Mouse (Mus musculus): Measurements from ENCODE around the gene Meaf6. TPM values are rescaled to one million over a fixed set of nuclear protein-coding genes. Genes with fewer than 3 reads are reported as not detected.

The Meaf6 gene
- 152 and 168 TPM in 2 replicates for polyA plus RNA-seq (2015; fragmentation: Nextera tagmentation; extraction: Ambion mirVana)

GRCm38 (mm10) chr4:125084403-125085345 lies at the start of gene Meaf6:
Gene Meaf6, plus strand, starts transcription at chr4:125085134.
- ATAC-seq (replicated peaks): peak; percentile 91
- Histone ChIP-seq H3K9me3 (no peaks in the 10 kb centered on the region), H3K4me2 (peak within 1 kb of the TSS; percentile 77), H3K36me3 (replicated peaks) (peaks cover 18% of the 10 kb centered on the region), H3K27me3 (replicated peaks) (no peaks in the 10 kb centered on the region), H3K9ac (peak within 1 kb of the TSS; percentile 85), H3K4me3 (peak within 1 kb of the TSS; percentile 91), H3K27ac (peak within 1 kb of the TSS; percentile 99), H3K4me1 (peaks cover 28% of the 10 kb centered on the region)
- 1% methylated on average over 63 of the region's 63 CpGs for WGBS

GRCm38 (mm10) chr4:125044454-125044853 lies 40.5 kb upstream of the Meaf6 start:
- no peak for ATAC-seq (replicated peaks)
- WGBS: 86% methylated on average over 7 of the region's 7 CpGs
- no peak overlapping the region for H3K4me3 ChIP-seq

GRCm38 (mm10) chr4:125055385-125055784 lies 29.5 kb upstream of the Meaf6 start:
- Histone ChIP-seq H3K4me2 (no peak overlapping the region), H3K4me1 (peaks cover 4% of the 10 kb centered on the region; the same call in 1 of the 2 replicates), H3K27ac (no peak overlapping the region), H3K9ac (no peak overlapping the region), H3K4me3 (no peak overlapping the region), H3K9me3 (no peaks in the 10 kb centered on the region), H3K27me3 (replicated peaks) (no peaks in the 10 kb centered on the region), H3K36me3 (replicated peaks) (peaks cover 43% of the 10 kb centered on the region; the same call in 1 of the 2 replicates)
- WGBS: 92% methylated on average over 9 of the region's 9 CpGs
- no peak for ATAC-seq (replicated peaks)

More at GRCm38 (mm10) chr4:125044454-125044853, 40.5 kb upstream of the Meaf6 start:
- H3K9ac ChIP-seq: no peak overlapping the region
- peaks cover 70% of the 10 kb centered on the region for H3K36me3 ChIP-seq (replicated peaks)
- no peak overlapping the region for H3K4me2 ChIP-seq
- H3K9me3 ChIP-seq: no peaks in the 10 kb centered on the region
- H3K4me1 ChIP-seq: no peaks in the 10 kb centered on the region
- H3K27ac ChIP-seq: no peak overlapping the region
- H3K27me3 ChIP-seq (replicated peaks): no peaks in the 10 kb centered on the region

- WGBS: 82% methylated on average over 4 of the region's 4 CpGs
- H3K27ac ChIP-seq: no peak overlapping the region
Observed at GRCm38 (mm10) chr4:125056476-125056875, 28.5 kb upstream of the Meaf6 start.

GRCm38 (mm10) chr4:125057273-125057672 lies 27.7 kb upstream of the Meaf6 start:
- ATAC-seq (replicated peaks): no peak
- Histone ChIP-seq H3K27me3 (replicated peaks) (no peaks in the 10 kb centered on the region), H3K4me1 (peaks cover 4% of the 10 kb centered on the region; the same call in 1 of the 2 replicates), H3K27ac (no peak overlapping the region), H3K4me3 (no peak overlapping the region), H3K9ac (no peak overlapping the region), H3K9me3 (no peaks in the 10 kb centered on the region), H3K4me2 (no peak overlapping the region), H3K36me3 (replicated peaks) (peaks cover 32% of the 10 kb centered on the region; the same call in 1 of the 2 replicates)
- 63% methylated on average over 3 of the region's 3 CpGs for WGBS

More at GRCm38 (mm10) chr4:125056476-125056875, 28.5 kb upstream of the Meaf6 start:
- ATAC-seq (replicated peaks): no peak
- no peak overlapping the region for H3K4me3 ChIP-seq
- peaks cover 4% of the 10 kb centered on the region; the same call in 1 of the 2 replicates for H3K4me1 ChIP-seq
- H3K4me2 ChIP-seq: no peak overlapping the region
- no peaks in the 10 kb centered on the region for H3K9me3 ChIP-seq
- peaks cover 35% of the 10 kb centered on the region; the same call in 1 of the 2 replicates for H3K36me3 ChIP-seq (replicated peaks)
- H3K27me3 ChIP-seq (replicated peaks): no peaks in the 10 kb centered on the region
- no peak overlapping the region for H3K9ac ChIP-seq

GRCm38 (mm10) chr4:125058033-125058432 lies 26.9 kb upstream of the Meaf6 start:
- ATAC-seq (replicated peaks): no peak
- Histone ChIP-seq H3K4me3 (no peak overlapping the region), H3K27me3 (replicated peaks) (no peaks in the 10 kb centered on the region), H3K4me1 (peaks cover 4% of the 10 kb centered on the region; the same call in 1 of the 2 replicates), H3K36me3 (replicated peaks) (peaks cover 28% of the 10 kb centered on the region; the same call in 1 of the 2 replicates), H3K4me2 (no peak overlapping the region), H3K9me3 (no peaks in the 10 kb centered on the region), H3K9ac (no peak overlapping the region; the same call in 1 of the 2 replicates), H3K27ac (no peak overlapping the region)
- WGBS: 51% methylated on average over 5 of the region's 5 CpGs

- Histone ChIP-seq H3K36me3 (replicated peaks) (peaks cover 18% of the 10 kb centered on the region; the same call in 1 of the 2 replicates), H3K4me3 (peak overlapping the region; percentile 19)
- WGBS: 4% methylated on average over 8 of the region's 8 CpGs
Observed at GRCm38 (mm10) chr4:125059025-125059424, 25.9 kb upstream of the Meaf6 start.

GRCm38 (mm10) chr4:125063829-125064228 lies 21.1 kb upstream of the Meaf6 start:
- Histone ChIP-seq H3K27me3 (replicated peaks) (0 out of 2 replicates have a peak, but pooled peaks cover 6% of the 10 kb centered on the region), H3K36me3 (replicated peaks) (peaks cover 3% of the 10 kb centered on the region; the same call in 1 of the 2 replicates), H3K4me1 (peaks cover 23% of the 10 kb centered on the region), H3K27ac (no peak overlapping the region), H3K9ac (no peak overlapping the region), H3K9me3 (no peaks in the 10 kb centered on the region), H3K4me3 (no peak overlapping the region), H3K4me2 (no peak overlapping the region)
- 76% methylated on average over 8 of the region's 8 CpGs for WGBS
- no peak for ATAC-seq (replicated peaks)

More at GRCm38 (mm10) chr4:125059025-125059424, 25.9 kb upstream of the Meaf6 start:
- H3K4me1 ChIP-seq: peaks cover 4% of the 10 kb centered on the region; the same call in 1 of the 2 replicates
- ATAC-seq (replicated peaks): peak; percentile 90
- peak overlapping the region; percentile 48 for H3K4me2 ChIP-seq
- no peaks in the 10 kb centered on the region for H3K9me3 ChIP-seq
- H3K27me3 ChIP-seq (replicated peaks): 0 out of 2 replicates have a peak, but pooled peaks cover under 1% of the 10 kb centered on the region
- no peak overlapping the region for H3K9ac ChIP-seq
- H3K27ac ChIP-seq: no peak overlapping the region

GRCm38 (mm10) chr4:125065517-125066307 lies 19.2 kb upstream of the Meaf6 start, which contains the start of gene Dnali1:
Gene Dnali1, minus strand, starts transcription at chr4:125065703.
- H3K27me3 ChIP-seq (replicated peaks): 0 out of 2 replicates have a peak, but pooled peaks cover 6% of the 10 kb centered on the region
- peak within 1 kb of the TSS; percentile 70 for H3K27ac ChIP-seq
- no peaks in the 10 kb centered on the region for H3K9me3 ChIP-seq
- peak within 1 kb of the TSS; percentile 82 for H3K4me2 ChIP-seq
- peaks cover 21% of the 10 kb centered on the region for H3K4me1 ChIP-seq
- H3K4me3 ChIP-seq: peak within 1 kb of the TSS; percentile 86
- H3K9ac ChIP-seq: peak within 1 kb of the TSS; percentile 74
- ATAC-seq (replicated peaks): 0 out of 2 replicates have a peak, but pooled peaks have one; percentile 3
- peaks cover 6% of the 10 kb centered on the region for H3K36me3 ChIP-seq (replicated peaks)
- WGBS: 2% methylated on average over 26 of the region's 26 CpGs

GRCm38 (mm10) chr4:125066490-125067370 lies 18.2 kb upstream of the Meaf6 start, which contains the start of gene Snip1:
Gene Snip1, plus strand, starts transcription at chr4:125066672.
- peak within 1 kb of the TSS; percentile 70 for H3K27ac ChIP-seq
- 0 out of 2 replicates have a peak, but pooled peaks cover 6% of the 10 kb centered on the region for H3K27me3 ChIP-seq (replicated peaks)
- H3K9ac ChIP-seq: peak within 1 kb of the TSS; percentile 74
- peak; percentile 95 for ATAC-seq (replicated peaks)
- H3K36me3 ChIP-seq (replicated peaks): peaks cover 16% of the 10 kb centered on the region
- peak within 1 kb of the TSS; percentile 82 for H3K4me2 ChIP-seq
- peak within 1 kb of the TSS; percentile 86 for H3K4me3 ChIP-seq
- peaks cover 21% of the 10 kb centered on the region for H3K4me1 ChIP-seq
- H3K9me3 ChIP-seq: no peaks in the 10 kb centered on the region
- WGBS: under 1% methylated on average over 78 of the region's 78 CpGs

- H3K9me3 ChIP-seq: no peaks in the 10 kb centered on the region
- H3K27ac ChIP-seq: no peak overlapping the region
- no peak overlapping the region for H3K4me2 ChIP-seq
- H3K36me3 ChIP-seq (replicated peaks): peaks cover 31% of the 10 kb centered on the region
- no peak overlapping the region for H3K4me3 ChIP-seq
- no peak for ATAC-seq (replicated peaks)
- no peaks in the 10 kb centered on the region for H3K4me1 ChIP-seq
- no peaks in the 10 kb centered on the region for H3K27me3 ChIP-seq (replicated peaks)
- 93% methylated on average over 2 of the region's 2 CpGs for WGBS
- no peak overlapping the region for H3K9ac ChIP-seq
Observed at GRCm38 (mm10) chr4:125077700-125078099, 7.2 kb upstream of the Meaf6 start.
